Mouse (Mus musculus) neutrophil, adult 83 days (primary cell): ENCODE data around the gene Arid1a. TPM values are rescaled to one million over a fixed set of nuclear protein-coding genes. Genes with fewer than 3 reads are reported as not detected.

Source experiments
- total RNA-seq, 2 experiments: library from RNA; stranded (reverse); gene quantifications; one replicate each; pipeline ENCODE4 v1.2.4; 2023

The Arid1a gene
- 100 to 1,000 TPM; 128 to 143 TPM for total RNA-seq

DNA sequence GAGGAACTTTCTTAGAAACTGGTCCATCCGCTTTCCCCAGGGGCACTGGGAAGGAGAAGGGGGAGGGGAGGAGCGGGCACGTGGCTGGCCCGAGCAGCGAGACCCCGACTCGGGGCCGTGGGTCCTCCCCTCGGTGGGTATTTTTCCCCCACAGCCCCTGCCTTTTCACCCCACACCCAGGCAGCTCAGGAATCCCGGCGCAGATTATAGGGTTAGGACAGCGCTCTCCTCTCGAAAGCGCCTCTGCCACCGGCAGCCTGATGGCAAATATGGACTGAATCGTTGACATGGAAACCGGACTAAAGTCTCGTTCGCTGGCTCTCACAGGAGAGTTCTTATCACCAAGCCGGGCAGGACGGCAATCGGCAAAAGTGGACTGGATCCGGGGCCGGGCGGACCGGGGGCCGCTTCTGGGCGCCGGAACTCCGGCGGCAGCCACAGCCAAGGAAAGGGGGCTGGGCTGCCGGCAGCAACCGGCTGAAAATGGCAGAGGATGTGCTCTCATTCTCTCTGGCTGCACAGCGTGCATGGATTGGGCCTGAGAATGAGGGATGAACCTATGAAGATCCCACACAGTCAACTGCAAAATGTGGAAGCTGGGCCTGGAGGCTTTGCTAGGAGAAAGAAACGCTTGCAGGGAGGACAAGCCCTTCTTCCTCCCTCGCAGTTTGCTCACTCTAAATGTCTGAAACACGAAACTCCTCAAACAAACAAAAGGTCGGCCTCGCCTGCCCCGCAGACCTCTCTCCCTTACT, at the start of gene Arid1a:
Arid1a (minus strand) TSS at position 256 of the 755 bp plus-strand sequence.

GRCm38 (mm10) chr4:133671881-133672844, 84.4 kb downstream of the Arid1a start, which contains the start of gene Pigv:
TSS of gene Pigv (minus strand) at chr4:133672647.

GRCm38 (mm10) chr4:133649989-133650699, 106.4 kb downstream of the Arid1a start, which contains the start of gene Zdhhc18:
TSS of gene Zdhhc18 (minus strand) at chr4:133650154.

Other genes with a start within 250 kb of the Arid1a start
- not detected for gene Kdf1, start 237.8 kb downstream of the Arid1a start, total RNA-seq
- gene Nudc, start 210.8 kb downstream of the Arid1a start, total RNA-seq = 10 to 100 TPM; 47.1 to 54.2 TPM
- gene Nr0b2, start 203.4 kb downstream of the Arid1a start, total RNA-seq = not detected
- 10 to 100 TPM; 10.9 to 12.2 TPM for gene Gpatch3, start 182.0 kb downstream of the Arid1a start, total RNA-seq
- 10 to 100 TPM; 11.8 to 13.3 TPM for gene Gpn2, start 172.4 kb downstream of the Arid1a start, total RNA-seq
- gene Sfn, start 154.6 kb downstream of the Arid1a start, total RNA-seq = 10 to 100 TPM in 1 of 2 experiments, 1 to 10 TPM in 1; 9.9 to 12.1 TPM
- gene Zdhhc18, start 106.6 kb downstream of the Arid1a start, total RNA-seq = 100 to 1,000 TPM in 1 of 2 experiments, 10 to 100 TPM in 1; 90.6 to 113 TPM
- 10 to 100 TPM; 20.4 to 22.0 TPM for gene Pigv, start 84.1 kb downstream of the Arid1a start, total RNA-seq
- 100 to 1,000 TPM; 253 to 272 TPM for gene Rps6ka1, start 131.0 kb upstream of the Arid1a start, total RNA-seq
- gene Hmgn2, start 211.9 kb upstream of the Arid1a start, total RNA-seq = 1,000 to 10,000 TPM; 1,319 to 1,440 TPM
- 10 to 100 TPM; 65.1 to 68.3 TPM for gene Dhdds, start 244.1 kb upstream of the Arid1a start, total RNA-seq